Mouse (Mus musculus) testis, postnatal 14 days (tissue): ENCODE measurements around the gene Cxcl1.

ENCODE experiments used
- DNase-seq: peaks from one replicate; pipeline ENCODE4 v3.0.0; 2021; ENCODE audit warnings: low spot score

The Cxcl1 gene

GRCm38 (mm10) chr5:90888661-90889060 is 2.4 kb upstream of the Cxcl1 start:
- no peak for DNase-seq

GRCm38 (mm10) chr5:90891464-90891813 is 398 bp downstream of the Cxcl1 start:
- DNase-seq = no peak

- no peak for DNase-seq
Observed at GRCm38 (mm10) chr5:90894231-90894630, 3.2 kb downstream of the Cxcl1 start.

- no peak for DNase-seq
Observed at GRCm38 (mm10) chr5:90897429-90897828, 6.4 kb downstream of the Cxcl1 start.

- no peak for DNase-seq
Observed at GRCm38 (mm10) chr5:90899308-90899707, 8.3 kb downstream of the Cxcl1 start.

GRCm38 (mm10) chr5:90900147-90900546 is 9.1 kb downstream of the Cxcl1 start:
- peak; percentile 35 for DNase-seq

GRCm38 (mm10) chr5:90900688-90901087 is 9.6 kb downstream of the Cxcl1 start:
- DNase-seq = no peak

GRCm38 (mm10) chr5:90902380-90903260 is 11.6 kb downstream of the Cxcl1 start:
- DNase-seq = no peak

- DNase-seq = no peak
Observed at GRCm38 (mm10) chr5:90903339-90904020, 12.4 kb downstream of the Cxcl1 start, which contains the start of gene Cxcl2. Cxcl2 (plus strand) TSS chr5:90903871.

GRCm38 (mm10) chr5:90908983-90909382 is 17.9 kb downstream of the Cxcl1 start:
- no peak for DNase-seq

GRCm38 (mm10) chr5:90919495-90919894 is 28.5 kb downstream of the Cxcl1 start:
- no peak for DNase-seq

GRCm38 (mm10) chr5:90922958-90923357 is 31.9 kb downstream of the Cxcl1 start:
- DNase-seq = no peak

GRCm38 (mm10) chr5:90930546-90930945 is 39.5 kb downstream of the Cxcl1 start:
- DNase-seq = no peak

- peak; percentile 78 for DNase-seq
Observed at GRCm38 (mm10) chr5:90930971-90931851, 40.2 kb downstream of the Cxcl1 start, which contains the start of gene Mthfd2l. Mthfd2l (plus strand) TSS chr5:90931117.

- no peak for DNase-seq
Observed at GRCm38 (mm10) chr5:90931911-90932310, 40.9 kb downstream of the Cxcl1 start.

- DNase-seq = no peak
Observed at GRCm38 (mm10) chr5:90936706-90937105, 45.7 kb downstream of the Cxcl1 start.
